22 mouse cellular contexts compared by ENCODE assay signal in genomic region chr1:99287834-99288233, GRCm38 (mm10).
"Had no signal": no experiment of that assay in that cellular context is flagged by ENCODE, and none has a peak within 500 bp of the region (broad histone marks: within the 10 kb centered on the region; RNA-seq: fewer than 3 reads in every experiment).

No protein-coding gene starts in this region.

- H3K4me3 ChIP-seq: limb, embryonic 10.5 days; limb, embryonic 12.5 days; limb, embryonic 13.5 days; limb, embryonic 15.5 days; liver, embryonic 12.5 days; liver, embryonic 13.5 days; liver, embryonic 15.5 days; lung, embryonic 15.5 days; megakaryocyte, embryonic 14.5 days; midbrain, embryonic 10.5 days; midbrain, embryonic 12.5 days; midbrain, embryonic 13.5 days; midbrain, embryonic 15.5 days; myocyte; neural tube, embryonic 12.5 days had no signal

- H3K9me3 ChIP-seq: limb, embryonic 10.5 days; limb, embryonic 12.5 days; limb, embryonic 13.5 days; limb, embryonic 15.5 days; liver, embryonic 12.5 days; liver, embryonic 13.5 days; liver, embryonic 15.5 days; lung, embryonic 15.5 days; megakaryocyte, embryonic 14.5 days; midbrain, embryonic 10.5 days; midbrain, embryonic 12.5 days; midbrain, embryonic 13.5 days; midbrain, embryonic 15.5 days; neural tube, embryonic 12.5 days had no signal

- H3K4me2 ChIP-seq: limb, embryonic 12.5 days; limb, embryonic 13.5 days; limb, embryonic 15.5 days; liver, embryonic 11.5 days; liver, embryonic 12.5 days; liver, embryonic 13.5 days; liver, embryonic 15.5 days; lung, embryonic 14.5 days; lung, embryonic 15.5 days; midbrain, embryonic 11.5 days; midbrain, embryonic 12.5 days; midbrain, embryonic 13.5 days; midbrain, embryonic 15.5 days; neural tube, embryonic 12.5 days had no signal

- ATAC-seq: liver, embryonic 12.5 days; liver, postnatal 0 days; lung, postnatal 0 days; midbrain, embryonic 13.5 days; midbrain, embryonic 15.5 days had no signal

- H3K27ac ChIP-seq: limb, embryonic 10.5 days; limb, embryonic 12.5 days; limb, embryonic 13.5 days; limb, embryonic 15.5 days; liver, embryonic 12.5 days; liver, embryonic 13.5 days; liver, embryonic 14.5 days; liver, embryonic 15.5 days; lung, embryonic 15.5 days; macrophage; midbrain, embryonic 10.5 days; midbrain, embryonic 12.5 days; midbrain, embryonic 13.5 days; midbrain, embryonic 15.5 days; neural tube, embryonic 12.5 days had no signal

- H3K9ac ChIP-seq: limb, embryonic 12.5 days; limb, embryonic 13.5 days; limb, embryonic 15.5 days; liver, embryonic 12.5 days; liver, embryonic 13.5 days; liver, embryonic 14.5 days; liver, embryonic 15.5 days; liver, postnatal 0 days; lung, embryonic 14.5 days; lung, embryonic 15.5 days; midbrain, embryonic 12.5 days; midbrain, embryonic 13.5 days; midbrain, embryonic 15.5 days; neural tube, embryonic 12.5 days had no signal

- H3K27me3 ChIP-seq: limb, embryonic 12.5 days; limb, embryonic 13.5 days; limb, embryonic 15.5 days; liver, embryonic 12.5 days; liver, embryonic 13.5 days; liver, embryonic 15.5 days; lung, embryonic 15.5 days; megakaryocyte, embryonic 14.5 days; midbrain, embryonic 12.5 days; midbrain, embryonic 13.5 days; midbrain, embryonic 15.5 days; neural tube, embryonic 12.5 days had no signal

- H3K4me1 ChIP-seq: limb, embryonic 10.5 days; limb, embryonic 12.5 days; limb, embryonic 13.5 days; limb, embryonic 15.5 days; liver, embryonic 12.5 days; liver, embryonic 13.5 days; liver, embryonic 15.5 days; lung, embryonic 15.5 days; megakaryocyte, embryonic 14.5 days; midbrain, embryonic 10.5 days; midbrain, embryonic 12.5 days; midbrain, embryonic 13.5 days; midbrain, embryonic 15.5 days; neural tube, embryonic 12.5 days had no signal

- H3K36me3 ChIP-seq: limb, embryonic 10.5 days; limb, embryonic 12.5 days; limb, embryonic 13.5 days; limb, embryonic 15.5 days; liver, embryonic 12.5 days; liver, embryonic 13.5 days; liver, embryonic 15.5 days; lung, embryonic 15.5 days; midbrain, embryonic 10.5 days; midbrain, embryonic 12.5 days; midbrain, embryonic 13.5 days; midbrain, embryonic 15.5 days; neural tube, embryonic 12.5 days had no signal
